Mouse (Mus musculus) embryonic fibroblast, embryonic 13.5 days (primary cell): ENCODE measurements at regions not wholly inside any gene's neighbourhood (a gene's known extent, or its start where the extent isn't known, plus 50 kb on each side); places are given as distances from the start of the nearest gene placed in this dataset.

Experiments used
- CTCF ChIP-seq: IDR thresholded peaks from 2 replicates; pipeline ENCODE4 v1.5.1; 2011; ENCODE audit warnings: mild to moderate bottlenecking, control low read depth, low read length, moderate library complexity, borderline replicate concordance; ENCODE audit not compliant: insufficient read depth
- POLR2A ChIP-seq: IDR thresholded peaks from 2 replicates; pipeline ENCODE4 v1.6.1; 2011; ENCODE audit warnings: low read depth, mild to moderate bottlenecking, control low read depth, low read length, moderate library complexity

DNA sequence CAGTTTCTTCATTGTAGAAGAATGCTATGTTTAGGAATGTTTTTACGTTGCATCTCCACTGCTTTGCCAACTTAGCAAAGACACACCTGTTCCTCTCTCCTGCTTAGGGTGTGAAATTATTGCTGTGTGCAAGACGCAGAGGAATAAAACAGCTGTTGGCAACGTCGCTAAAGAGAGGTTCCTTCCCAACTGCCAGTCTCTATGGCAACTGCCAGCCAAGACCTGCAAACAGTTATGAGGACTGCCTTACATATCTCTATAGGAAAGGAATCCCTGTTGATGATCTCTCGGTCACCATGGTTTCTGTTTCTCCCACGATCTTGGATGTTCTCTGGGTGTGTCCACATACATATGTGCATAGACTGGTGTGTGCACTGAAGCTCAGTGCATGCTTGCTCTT is 109.6 kb upstream of the Gm26657 start:
- no peak for TF ChIP-seq CTCF
- no peak for TF ChIP-seq POLR2A
